Mouse (Mus musculus): ENCODE results near the gene Lamp2. TPM values are rescaled to one million over a fixed set of nuclear protein-coding genes. Genes with fewer than 3 reads are reported as not detected.

The Lamp2 gene
- total RNA-seq, 1 experiment: 33.1 TPM

GRCm38 (mm10) chrX:38462101-38462500 lies 5.8 kb upstream of the Lamp2 start:
- Histone ChIP-seq H3K4me3 (ENCODE audit: insufficient read depth in 1 of 2, low read depth in 1 of 2, low read length in 2 of 2, poor library complexity in 1 of 2, severe bottlenecking in 1 of 2) (no peak overlapping the region), H3K27ac (ENCODE audit: insufficient read depth, low read depth, low read length, poor library complexity, severe bottlenecking) (no peak overlapping the region), H3K9me3 (ENCODE audit: control insufficient read depth, insufficient read depth, low read depth, low read length) (no peaks in the 10 kb centered on the region), H3K9ac (ENCODE audit: insufficient read depth, low read depth, low read length, poor library complexity, severe bottlenecking) (no peak overlapping the region), H3K36me3 (ENCODE audit: control insufficient read depth, insufficient read depth, low read length, poor library complexity, severe bottlenecking) (no peaks in the 10 kb centered on the region), H3K4me1 (ENCODE audit: control insufficient read depth in 2 of 2, insufficient read depth in 2 of 2, low read length in 2 of 2, poor library complexity in 1 of 2) (no peaks in the 10 kb centered on the region)
- TF ChIP-seq HCFC1 (IDR thresholded peaks at IDR 0.05; ENCODE audit: borderline replicate concordance, insufficient read depth, low read length) (no peak), MAFK (IDR thresholded peaks at IDR 0.05; ENCODE audit: insufficient read depth, low read depth, low read length) (no peak), CHD2 (IDR thresholded peaks at IDR 0.05; ENCODE audit: low read depth, low read length) (no peak), ZC3H11A (IDR thresholded peaks at IDR 0.05; ENCODE audit: borderline replicate concordance, low read depth, low read length) (no peak), ZNF384 (IDR thresholded peaks at IDR 0.05; ENCODE audit: low read depth, low read length) (no peak)
- in situ Hi-C loops (cut with MboI; ENCODE audit: low sequenced_read_pairs in 2 of 2, unreplicated experiment in 2 of 2): no loop called here
- DNase-seq (ENCODE audit: low read depth, low spot score): no peak

- in situ Hi-C loops (cut with MboI; ENCODE audit: low sequenced_read_pairs in 2 of 2, unreplicated experiment in 2 of 2): no loop called here
Observed at GRCm38 (mm10) chrX:38460887-38461286, 4.6 kb upstream of the Lamp2 start.

GRCm38 (mm10) chrX:38459076-38459475 lies 2.8 kb upstream of the Lamp2 start:
- H3K9me3 ChIP-seq (ENCODE audit: control insufficient read depth, insufficient read depth, low read depth, low read length): no peaks in the 10 kb centered on the region
- no peak overlapping the region for H3K4me3 ChIP-seq (ENCODE audit: insufficient read depth in 1 of 2, low read depth in 1 of 2, low read length in 2 of 2, poor library complexity in 1 of 2, severe bottlenecking in 1 of 2)
- in situ Hi-C loops (cut with MboI; ENCODE audit: low sequenced_read_pairs in 2 of 2, unreplicated experiment in 2 of 2): no loop called here
- no peak for TF ChIP-seq CHD2 (IDR thresholded peaks at IDR 0.05; ENCODE audit: low read depth, low read length)
- TF ChIP-seq ZNF384 (IDR thresholded peaks at IDR 0.05; ENCODE audit: low read depth, low read length): no peak
- TF ChIP-seq MAFK (IDR thresholded peaks at IDR 0.05; ENCODE audit: insufficient read depth, low read depth, low read length): no peak
- no peak for TF ChIP-seq HCFC1 (IDR thresholded peaks at IDR 0.05; ENCODE audit: borderline replicate concordance, insufficient read depth, low read length)
- no peak for TF ChIP-seq ZC3H11A (IDR thresholded peaks at IDR 0.05; ENCODE audit: borderline replicate concordance, low read depth, low read length)
- H3K36me3 ChIP-seq (ENCODE audit: control insufficient read depth, insufficient read depth, low read length, poor library complexity, severe bottlenecking): no peaks in the 10 kb centered on the region
- no peak overlapping the region for H3K9ac ChIP-seq (ENCODE audit: insufficient read depth, low read depth, low read length, poor library complexity, severe bottlenecking)
- no peak overlapping the region for H3K27ac ChIP-seq (ENCODE audit: insufficient read depth, low read depth, low read length, poor library complexity, severe bottlenecking)
- DNase-seq (ENCODE audit: low read depth, low spot score): no peak
- H3K4me1 ChIP-seq (ENCODE audit: control insufficient read depth in 2 of 2, insufficient read depth in 2 of 2, low read length in 2 of 2, poor library complexity in 1 of 2): no peaks in the 10 kb centered on the region

More at GRCm38 (mm10) chrX:38460887-38461286, 4.6 kb upstream of the Lamp2 start:
- TF ChIP-seq MAFK (IDR thresholded peaks at IDR 0.05; ENCODE audit: insufficient read depth, low read depth, low read length): no peak
- TF ChIP-seq HCFC1 (IDR thresholded peaks at IDR 0.05; ENCODE audit: borderline replicate concordance, insufficient read depth, low read length): no peak
- TF ChIP-seq ZNF384 (IDR thresholded peaks at IDR 0.05; ENCODE audit: low read depth, low read length): no peak
- no peak for TF ChIP-seq CHD2 (IDR thresholded peaks at IDR 0.05; ENCODE audit: low read depth, low read length)
- TF ChIP-seq ZC3H11A (IDR thresholded peaks at IDR 0.05; ENCODE audit: borderline replicate concordance, low read depth, low read length): no peak
- Histone ChIP-seq H3K9me3 (ENCODE audit: control insufficient read depth, insufficient read depth, low read depth, low read length) (no peaks in the 10 kb centered on the region), H3K27ac (ENCODE audit: insufficient read depth, low read depth, low read length, poor library complexity, severe bottlenecking) (no peak overlapping the region), H3K36me3 (ENCODE audit: control insufficient read depth, insufficient read depth, low read length, poor library complexity, severe bottlenecking) (no peaks in the 10 kb centered on the region), H3K4me3 (ENCODE audit: insufficient read depth in 1 of 2, low read depth in 1 of 2, low read length in 2 of 2, poor library complexity in 1 of 2, severe bottlenecking in 1 of 2) (no peak overlapping the region), H3K9ac (ENCODE audit: insufficient read depth, low read depth, low read length, poor library complexity, severe bottlenecking) (no peak overlapping the region), H3K4me1 (ENCODE audit: control insufficient read depth in 2 of 2, insufficient read depth in 2 of 2, low read length in 2 of 2, poor library complexity in 1 of 2) (no peaks in the 10 kb centered on the region)
- no peak for DNase-seq (ENCODE audit: low read depth, low spot score)

- Histone ChIP-seq H3K4me1 (ENCODE audit: control insufficient read depth in 2 of 2, insufficient read depth in 2 of 2, low read length in 2 of 2, poor library complexity in 1 of 2) (no peaks in the 10 kb centered on the region; a peak in 1 of 4 replicates), H3K4me3 (ENCODE audit: insufficient read depth in 1 of 2, low read depth in 1 of 2, low read length in 2 of 2, poor library complexity in 1 of 2, severe bottlenecking in 1 of 2) (no peak overlapping the region), H3K9me3 (ENCODE audit: control insufficient read depth, insufficient read depth, low read depth, low read length) (no peaks in the 10 kb centered on the region), H3K27ac (ENCODE audit: insufficient read depth, low read depth, low read length, poor library complexity, severe bottlenecking) (no peak overlapping the region), H3K9ac (ENCODE audit: insufficient read depth, low read depth, low read length, poor library complexity, severe bottlenecking) (no peak overlapping the region), H3K36me3 (ENCODE audit: control insufficient read depth, insufficient read depth, low read length, poor library complexity, severe bottlenecking) (peaks cover 2% of the 10 kb centered on the region; the same call in 1 of the 2 replicates)
- no peak for TF ChIP-seq ZC3H11A (IDR thresholded peaks at IDR 0.05; ENCODE audit: borderline replicate concordance, low read depth, low read length)
- no peak for TF ChIP-seq HCFC1 (IDR thresholded peaks at IDR 0.05; ENCODE audit: borderline replicate concordance, insufficient read depth, low read length)
- TF ChIP-seq CHD2 (IDR thresholded peaks at IDR 0.05; ENCODE audit: low read depth, low read length): no peak
- no peak for TF ChIP-seq ZNF384 (IDR thresholded peaks at IDR 0.05; ENCODE audit: low read depth, low read length)
- TF ChIP-seq MAFK (IDR thresholded peaks at IDR 0.05; ENCODE audit: insufficient read depth, low read depth, low read length): no peak
- no peak for DNase-seq (ENCODE audit: low read depth, low spot score)
- in situ Hi-C loops (cut with MboI; ENCODE audit: low sequenced_read_pairs in 2 of 2, unreplicated experiment in 2 of 2): no loop called here
Observed at GRCm38 (mm10) chrX:38456635-38457006, 367 bp upstream of the Lamp2 start.

GRCm38 (mm10) chrX:38455474-38455873 lies 780 bp downstream of the Lamp2 start:
- peak overlapping the region; percentile 79 to 97 for H3K4me3 ChIP-seq (ENCODE audit: insufficient read depth in 1 of 2, low read depth in 1 of 2, low read length in 2 of 2, poor library complexity in 1 of 2, severe bottlenecking in 1 of 2)
- peak overlapping the region; percentile 96 for H3K9ac ChIP-seq (ENCODE audit: insufficient read depth, low read depth, low read length, poor library complexity, severe bottlenecking)
- in situ Hi-C loops (cut with MboI; ENCODE audit: low sequenced_read_pairs in 2 of 2, unreplicated experiment in 2 of 2): no loop called here
- H3K4me1 ChIP-seq (ENCODE audit: control insufficient read depth in 2 of 2, insufficient read depth in 2 of 2, low read length in 2 of 2, poor library complexity in 1 of 2): no peaks in the 10 kb centered on the region; a peak in 1 of 4 replicates
- H3K27ac ChIP-seq (ENCODE audit: insufficient read depth, low read depth, low read length, poor library complexity, severe bottlenecking): no peak overlapping the region
- peaks cover 8% of the 10 kb centered on the region for H3K36me3 ChIP-seq (ENCODE audit: control insufficient read depth, insufficient read depth, low read length, poor library complexity, severe bottlenecking)
- DNase-seq (ENCODE audit: low read depth, low spot score): no peak
- H3K9me3 ChIP-seq (ENCODE audit: control insufficient read depth, insufficient read depth, low read depth, low read length): no peaks in the 10 kb centered on the region
- no peak for TF ChIP-seq MAFK (IDR thresholded peaks at IDR 0.05; ENCODE audit: insufficient read depth, low read depth, low read length)
- no peak for TF ChIP-seq ZC3H11A (IDR thresholded peaks at IDR 0.05; ENCODE audit: borderline replicate concordance, low read depth, low read length)
- TF ChIP-seq CHD2 (IDR thresholded peaks at IDR 0.05; ENCODE audit: low read depth, low read length): no peak
- TF ChIP-seq ZNF384 (IDR thresholded peaks at IDR 0.05; ENCODE audit: low read depth, low read length): no peak
- no peak for TF ChIP-seq HCFC1 (IDR thresholded peaks at IDR 0.05; ENCODE audit: borderline replicate concordance, insufficient read depth, low read length)
